Mouse (Mus musculus): Measurements from ENCODE around the gene Retreg3.
"Not testable (repeated sequence)": the region's sequence is repeated elsewhere in the genome, so short reads cannot be mapped to it uniquely, and the experiment has no call there.

Retreg3 gene

GRCm38 (mm10) chr11:101119761-101120544 lies at the start of gene Retreg3, which contains the start of gene Tubg1:
Retreg3 (minus strand) TSS chr11:101119893.
Tubg1 (plus strand) TSS chr11:101119938.
- DNase-seq: peak; percentile 100

GRCm38 (mm10) chr11:101168301-101168980 lies 48.7 kb upstream of the Retreg3 start:
- DNase-seq: peak; percentile 87

GRCm38 (mm10) chr11:101167963-101168300 lies 48.2 kb upstream of the Retreg3 start:
- DNase-seq: no peak

GRCm38 (mm10) chr11:101167211-101167962 lies 47.7 kb upstream of the Retreg3 start:
- DNase-seq: no peak

- DNase-seq: no peak
Observed at GRCm38 (mm10) chr11:101166357-101166756, 46.7 kb upstream of the Retreg3 start.

GRCm38 (mm10) chr11:101164677-101165580 lies 45.2 kb upstream of the Retreg3 start:
- no peak for DNase-seq

- DNase-seq: no peak
Observed at GRCm38 (mm10) chr11:101164351-101164665, 44.6 kb upstream of the Retreg3 start.

GRCm38 (mm10) chr11:101163476-101164350 lies 44.0 kb upstream of the Retreg3 start:
- DNase-seq: peak; percentile 67

- DNase-seq: peak; percentile 68
Observed at GRCm38 (mm10) chr11:101162772-101163171, 43.1 kb upstream of the Retreg3 start.

GRCm38 (mm10) chr11:101162301-101162700 lies 42.6 kb upstream of the Retreg3 start:
- DNase-seq: no peak

GRCm38 (mm10) chr11:101161551-101161950 lies 41.9 kb upstream of the Retreg3 start:
- no peak for DNase-seq

GRCm38 (mm10) chr11:101160981-101161505 lies 41.4 kb upstream of the Retreg3 start:
- DNase-seq: not testable (repeated sequence)

- not testable (repeated sequence) for DNase-seq
Observed at GRCm38 (mm10) chr11:101160151-101160550, 40.5 kb upstream of the Retreg3 start.

- DNase-seq: peak; percentile 79
Observed at GRCm38 (mm10) chr11:101155728-101156371, 36.2 kb upstream of the Retreg3 start, which contains the start of gene Tubg2. Tubg2 (plus strand) TSS chr11:101155907.

- no peak for DNase-seq
Observed at GRCm38 (mm10) chr11:101155151-101155550, 35.5 kb upstream of the Retreg3 start.

GRCm38 (mm10) chr11:101154648-101155047 lies 35.0 kb upstream of the Retreg3 start:
- no peak for DNase-seq

GRCm38 (mm10) chr11:101152825-101153224 lies 33.1 kb upstream of the Retreg3 start:
- DNase-seq: no peak

- DNase-seq: no peak
Observed at GRCm38 (mm10) chr11:101151063-101151462, 31.4 kb upstream of the Retreg3 start.

GRCm38 (mm10) chr11:101149178-101150105 lies 29.7 kb upstream of the Retreg3 start:
- peak; percentile 72 for DNase-seq

Measured in kidney, postnatal 10 days (tissue).